Comparison of ENCODE assay signal across 9 mouse cellular contexts in the genomic region with DNA sequence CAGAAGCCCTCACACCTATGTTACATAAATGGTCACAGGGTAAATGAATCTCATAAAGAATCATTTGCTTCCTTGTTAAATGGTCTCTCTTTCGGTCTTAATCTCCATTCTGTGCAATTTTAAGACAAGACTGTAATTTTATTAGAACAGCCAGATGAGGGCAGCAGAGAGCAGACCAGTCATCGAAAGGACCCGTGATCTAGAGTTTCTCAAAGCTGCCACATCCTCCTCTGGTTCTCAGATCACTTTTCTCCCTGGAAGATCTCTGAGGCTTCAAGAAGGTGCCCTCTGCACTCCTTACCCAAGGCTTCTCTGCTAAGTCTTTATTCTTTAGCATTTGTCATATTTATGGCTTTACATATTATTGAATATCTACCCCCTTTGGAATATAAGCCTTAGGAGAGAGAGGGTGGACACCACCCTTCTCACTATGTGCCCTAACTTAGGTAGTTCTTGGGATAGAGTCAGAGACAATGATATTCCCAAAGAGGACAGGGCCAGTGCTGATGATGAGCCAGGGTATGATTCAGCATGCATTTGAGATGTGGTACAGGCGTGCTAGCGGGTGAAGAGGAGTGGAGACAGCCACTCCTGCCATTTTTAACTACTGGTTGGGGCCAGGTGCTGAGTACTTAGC. TPM values are rescaled to one million over a fixed set of nuclear protein-coding genes. Genes with fewer than 3 reads are reported as not detected.
DNase-seq lines count a peak whose midpoint lies in the region; ATAC-seq and TF ChIP-seq lines count a peak whose summit lies in the region.
"Had no signal": no experiment of that assay in that cellular context is flagged by ENCODE, and none has a peak within 500 bp of the region (broad histone marks: within the 10 kb centered on the region; RNA-seq: fewer than 3 reads in every experiment).

No protein-coding gene starts in this region.

- H3K4me2 ChIP-seq in kidney, embryonic 14.5 days (replicated peaks; ENCODE audit: low read depth, low read length) = no peak overlapping the region
- H3K4me2 ChIP-seq in heart, embryonic 15.5 days = peak overlapping the region; percentile 34
- H3K4me2 ChIP-seq: embryonic facial prominence, embryonic 12.5 days had no signal

- peak; percentile 64 for TF ChIP-seq CTCF in kidney, adult 2 months (conservative IDR thresholded peaks at IDR 0.05; ENCODE audit: insufficient read depth, insufficient read length, low read depth, low read length)
- TF ChIP-seq CTCF in cortical plate, adult 2 months (IDR thresholded peaks at IDR 0.05; ENCODE audit: extremely low read depth, insufficient read depth, low read length) = peak; percentile 55
- peak; percentile 73 for TF ChIP-seq CTCF in layer of hippocampus, adult 2 months (conservative IDR thresholded peaks at IDR 0.05)

- no peaks in the 10 kb centered on the region for H3K9me3 ChIP-seq in kidney, embryonic 14.5 days (ENCODE audit: control insufficient read depth, low read length)
- no peaks in the 10 kb centered on the region for H3K9me3 ChIP-seq in heart, embryonic 15.5 days (replicated peaks)
- H3K9me3 ChIP-seq: embryonic facial prominence, embryonic 12.5 days had no signal

- ATAC-seq in kidney, embryonic 14.5 days (ENCODE audit: low FRiP score, low TSS enrichment) = no peak
- ATAC-seq in activated CD4-positive, CD25-positive, alpha-beta regulatory T cell, adult 4 months = peak; percentile 76
- no peak for ATAC-seq in heart, embryonic 15.5 days (replicated peaks; ENCODE audit: insufficient number of reproducible peaks, insufficient read depth, low FRiP score, low read depth)

- no peak for TF ChIP-seq POLR2A in kidney, adult 2 months (IDR thresholded peaks at IDR 0.05; ENCODE audit: low read depth, low read length)
- TF ChIP-seq POLR2A in cortical plate, adult 2 months (IDR thresholded peaks at IDR 0.05; ENCODE audit: extremely low read depth, insufficient read depth, low read length) = no peak

- DNase-seq in kidney, adult 2 months = peak; percentile 60
- DNase-seq in layer of hippocampus, adult 2 months (ENCODE audit: low spot score in 2 of 2) = peak; percentile 42 to 77
- peak; percentile 81 for DNase-seq in lung, postnatal 10 days
- DNase-seq in right cerebral cortex, postnatal 14 days = peak; percentile 65

- H3K27ac ChIP-seq in kidney, adult 2 months (ENCODE audit: insufficient read depth, low read depth, low read length) = no peak overlapping the region
- H3K27ac ChIP-seq in kidney, embryonic 14.5 days (ENCODE audit: low read depth, low read length) = no peak overlapping the region
- H3K27ac ChIP-seq in cortical plate, adult 2 months (ENCODE audit: insufficient read depth, low read length) = no peak overlapping the region
- H3K27ac ChIP-seq in heart, embryonic 15.5 days = no peak overlapping the region
- no peak overlapping the region for H3K27ac ChIP-seq in layer of hippocampus, adult 2 months
- H3K27ac ChIP-seq: embryonic facial prominence, embryonic 12.5 days had no signal

- no peak overlapping the region for H3K9ac ChIP-seq in kidney, embryonic 14.5 days (ENCODE audit: low read depth, low read length)
- no peak overlapping the region for H3K9ac ChIP-seq in heart, embryonic 15.5 days
- H3K9ac ChIP-seq: embryonic facial prominence, embryonic 12.5 days had no signal

- WGBS in kidney, adult 2 months = 40% methylated on average over 5 of the region's 5 CpGs
- WGBS in kidney, embryonic 14.5 days = 44% methylated on average over 5 of the region's 5 CpGs
- WGBS in heart, embryonic 15.5 days = 43% methylated on average over 5 of the region's 5 CpGs

- H3K4me1 ChIP-seq in kidney, adult 2 months (ENCODE audit: control insufficient read depth, insufficient read depth, low read length) = 0 out of 2 replicates have a peak, but pooled peaks cover 3% of the 10 kb centered on the region
- H3K4me1 ChIP-seq in kidney, embryonic 14.5 days (ENCODE audit: control insufficient read depth, insufficient read depth, low read length) = no peaks in the 10 kb centered on the region
- peaks cover 2% of the 10 kb centered on the region; the same call in 1 of the 2 replicates for H3K4me1 ChIP-seq in cortical plate, adult 2 months (ENCODE audit: control insufficient read depth, insufficient read depth, low read length)
- H3K4me1 ChIP-seq in heart, embryonic 15.5 days (replicated peaks) = peaks cover 2% of the 10 kb centered on the region; the same call in 1 of the 2 replicates
- H3K4me1 ChIP-seq: embryonic facial prominence, embryonic 12.5 days had no signal

- no peaks in the 10 kb centered on the region for H3K27me3 ChIP-seq in kidney, adult 2 months (replicated peaks; ENCODE audit: control insufficient read depth, insufficient read depth, low read length)
- no peaks in the 10 kb centered on the region for H3K27me3 ChIP-seq in kidney, embryonic 14.5 days (ENCODE audit: control insufficient read depth, insufficient read depth, low read length)
- H3K27me3 ChIP-seq in heart, embryonic 15.5 days = no peaks in the 10 kb centered on the region
- H3K27me3 ChIP-seq: embryonic facial prominence, embryonic 12.5 days had no signal

- H3K4me3 ChIP-seq in kidney, adult 2 months (ENCODE audit: insufficient read depth, low read depth, low read length) = no peak overlapping the region
- H3K4me3 ChIP-seq in kidney, embryonic 14.5 days (ENCODE audit: low read length) = no peak overlapping the region
- no peak overlapping the region for H3K4me3 ChIP-seq in cortical plate, adult 2 months (ENCODE audit: insufficient read depth, low read length)
- no peak overlapping the region for H3K4me3 ChIP-seq in heart, embryonic 15.5 days
- H3K4me3 ChIP-seq in layer of hippocampus, adult 2 months = no peak overlapping the region; the same call in 1 of the 2 replicates
- H3K4me3 ChIP-seq: embryonic facial prominence, embryonic 12.5 days had no signal

- H3K36me3 ChIP-seq in kidney, adult 2 months (ENCODE audit: control insufficient read depth, insufficient read depth, low read length) = no peaks in the 10 kb centered on the region
- no peaks in the 10 kb centered on the region for H3K36me3 ChIP-seq in kidney, embryonic 14.5 days (ENCODE audit: control insufficient read depth, insufficient read depth, low read length)
- H3K36me3 ChIP-seq in heart, embryonic 15.5 days = no peaks in the 10 kb centered on the region
- H3K36me3 ChIP-seq: embryonic facial prominence, embryonic 12.5 days had no signal

RNA-seq across cellular contexts. Expression of gene Lrrc9, which starts 20.3 kb away (rescaled TPM):
- polyA plus RNA-seq in kidney, adult 2 months (2012; rRNA removed) = 0.07 TPM in 1 of 2 replicates, not detected in the other
- 0.80 and 0.96 TPM in 2 replicates for polyA plus RNA-seq in kidney, embryonic 14.5 days (2014; fragmentation: Nextera tagmentation; extraction: Ambion mirVana)
- not detected for polyA plus RNA-seq in activated CD4-positive, CD25-positive, alpha-beta regulatory T cell, adult 4 months (2017; shearing (Covaris generic))
- 0.62 and 0.79 TPM in 2 replicates for polyA plus RNA-seq in cortical plate, adult 2 months (2012; rRNA removed)
- 0.64 and 1.1 TPM in 2 replicates for polyA plus RNA-seq in heart, embryonic 15.5 days (2015; fragmentation: Nextera tagmentation; extraction: Ambion mirVana)
- 1 to 10 TPM; 2.1 to 2.4 TPM for total RNA-seq in layer of hippocampus, adult 2 months (2021)

RNA-seq across cellular contexts. Expression of gene Rtn1, which starts 53.2 kb away (rescaled TPM):
- 3.0 and 5.6 TPM in 2 replicates for polyA plus RNA-seq in kidney, adult 2 months (2012; rRNA removed)
- 3.2 and 3.6 TPM in 2 replicates for polyA plus RNA-seq in kidney, embryonic 14.5 days (2014; fragmentation: Nextera tagmentation; extraction: Ambion mirVana)
- polyA plus RNA-seq in activated CD4-positive, CD25-positive, alpha-beta regulatory T cell, adult 4 months (2017; shearing (Covaris generic)) = under 1 TPM in 1 of 2 experiments, not detected in 1; 0.12 TPM
- polyA plus RNA-seq in cortical plate, adult 2 months (2012; rRNA removed) = 1,289 and 1,308 TPM in 2 replicates
- polyA plus RNA-seq in heart, embryonic 15.5 days (2015; fragmentation: Nextera tagmentation; extraction: Ambion mirVana) = 12.8 and 28.2 TPM in 2 replicates
- 1,000 to 10,000 TPM; 1,333 to 1,442 TPM for total RNA-seq in layer of hippocampus, adult 2 months (2021)

Comparison
In these comparisons a context has a peak if more than half of its experiments do, and no peak if none do; other contexts are left out.
1. RNA of gene Rtn1, which starts 53.2 kb away (polyA plus RNA-seq): 1,289 to 1,308 TPM in cortical plate, adult 2 months; 12.8 to 28.2 TPM in heart, embryonic 15.5 days, 3.0 to 5.6 TPM in kidney, adult 2 months, 3.2 to 3.6 TPM in kidney, embryonic 14.5 days and 0.12 TPM in activated CD4-positive, CD25-positive, alpha-beta regulatory T cell, adult 4 months; every median in the first group is over 10 times any median in the second.
2. Peak in every context shown above with its lines, with median percentiles within 50 percentile points of each other: DNase-seq and CTCF ChIP-seq.